Mouse (Mus musculus): Measurements from ENCODE around the gene Ngrn.

The Ngrn gene

GRCm38 (mm10) chr7:80261372-80261990 lies 466 bp downstream of the Ngrn start:
- DNase-seq (ENCODE audit: low read depth): peak; percentile 57

GRCm38 (mm10) chr7:80264606-80265005 lies 3.6 kb downstream of the Ngrn start:
- no peak for DNase-seq (ENCODE audit: low read depth)

GRCm38 (mm10) chr7:80267764-80268163 lies 6.7 kb downstream of the Ngrn start:
- no peak for DNase-seq (ENCODE audit: low read depth)

- DNase-seq (ENCODE audit: low read depth): peak; percentile 95
These were observed 8.1 kb downstream of the Ngrn start, which contains the start of gene Vps33b for GRCm38 (mm10) chr7:80268897-80269750. Gene Vps33b, plus strand, starts transcription at chr7:80269649.

- peak; percentile 56 for DNase-seq (ENCODE audit: low read depth)
These were observed 8.8 kb downstream of the Ngrn start for GRCm38 (mm10) chr7:80269751-80270255.

GRCm38 (mm10) chr7:80273456-80273855 lies 12.4 kb downstream of the Ngrn start:
- no peak for DNase-seq (ENCODE audit: low read depth)

- DNase-seq (ENCODE audit: low read depth): peak; percentile 75
These were observed 15.4 kb downstream of the Ngrn start for GRCm38 (mm10) chr7:80276374-80276773.

GRCm38 (mm10) chr7:80280032-80280431 lies 19.0 kb downstream of the Ngrn start:
- no peak for DNase-seq (ENCODE audit: low read depth)

- no peak for DNase-seq (ENCODE audit: low read depth)
These were observed 20.0 kb downstream of the Ngrn start for GRCm38 (mm10) chr7:80280998-80281397.

- no peak for DNase-seq (ENCODE audit: low read depth)
These were observed 20.6 kb downstream of the Ngrn start for GRCm38 (mm10) chr7:80281646-80282045.

GRCm38 (mm10) chr7:80283226-80283918 lies 22.4 kb downstream of the Ngrn start:
- DNase-seq (ENCODE audit: low read depth): no peak

GRCm38 (mm10) chr7:80284391-80284790 lies 23.4 kb downstream of the Ngrn start:
- DNase-seq (ENCODE audit: low read depth): no peak

- no peak for DNase-seq (ENCODE audit: low read depth)
These were observed 24.7 kb downstream of the Ngrn start for GRCm38 (mm10) chr7:80285725-80286124.

- DNase-seq (ENCODE audit: low read depth): no peak
These were observed 26.7 kb downstream of the Ngrn start for GRCm38 (mm10) chr7:80287736-80288135.

GRCm38 (mm10) chr7:80294062-80294763 lies 33.2 kb downstream of the Ngrn start, which contains the start of gene Prc1:
Gene Prc1, plus strand, starts transcription at chr7:80294450.
- DNase-seq (ENCODE audit: low read depth): peak; percentile 99

- DNase-seq (ENCODE audit: low read depth): peak; percentile 69
These were observed 34.0 kb downstream of the Ngrn start for GRCm38 (mm10) chr7:80294764-80295648.

GRCm38 (mm10) chr7:80296462-80296861 lies 35.4 kb downstream of the Ngrn start:
- DNase-seq (ENCODE audit: low read depth): no peak

- DNase-seq (ENCODE audit: low read depth): no peak
These were observed 36.0 kb downstream of the Ngrn start for GRCm38 (mm10) chr7:80297041-80297440.

GRCm38 (mm10) chr7:80298754-80299153 lies 37.7 kb downstream of the Ngrn start:
- DNase-seq (ENCODE audit: low read depth): peak; percentile 74

GRCm38 (mm10) chr7:80299568-80299967 lies 38.6 kb downstream of the Ngrn start:
- peak; percentile 49 for DNase-seq (ENCODE audit: low read depth)

- peak; percentile 43 for DNase-seq (ENCODE audit: low read depth)
These were observed 40.5 kb downstream of the Ngrn start for GRCm38 (mm10) chr7:80301522-80301921.
